Mouse (Mus musculus): ENCODE results near the gene Foxf1.
A peak's percentile ranks its signal among the peaks of the same experiment; 100 is the strongest.

Gene Foxf1

GRCm38 (mm10) chr8:121082218-121083092, 1.7 kb upstream of the Foxf1 start:
- peak; percentile 68 for DNase-seq (ENCODE audit: low read depth, low spot score)

- DNase-seq (ENCODE audit: low read depth, low spot score) = peak; percentile 90
Observed at GRCm38 (mm10) chr8:121083093-121083935, 872 bp upstream of the Foxf1 start.

DNA sequence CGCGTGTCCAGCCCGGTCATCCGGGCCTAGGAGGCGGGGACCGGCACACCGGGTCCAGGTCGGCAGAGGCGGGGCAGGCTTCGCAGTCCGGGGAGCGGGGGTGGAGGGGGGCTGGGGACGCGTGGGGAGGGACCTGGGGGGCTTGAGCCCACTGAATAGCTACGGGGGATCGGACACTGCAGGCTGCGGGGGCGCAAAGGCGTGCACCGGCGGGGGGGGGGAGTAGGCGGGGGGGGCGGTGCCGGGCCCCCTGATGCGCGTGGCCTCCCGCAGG, 313 bp upstream of the Foxf1 start:
- DNase-seq (ENCODE audit: low read depth, low spot score) = no peak

DNA sequence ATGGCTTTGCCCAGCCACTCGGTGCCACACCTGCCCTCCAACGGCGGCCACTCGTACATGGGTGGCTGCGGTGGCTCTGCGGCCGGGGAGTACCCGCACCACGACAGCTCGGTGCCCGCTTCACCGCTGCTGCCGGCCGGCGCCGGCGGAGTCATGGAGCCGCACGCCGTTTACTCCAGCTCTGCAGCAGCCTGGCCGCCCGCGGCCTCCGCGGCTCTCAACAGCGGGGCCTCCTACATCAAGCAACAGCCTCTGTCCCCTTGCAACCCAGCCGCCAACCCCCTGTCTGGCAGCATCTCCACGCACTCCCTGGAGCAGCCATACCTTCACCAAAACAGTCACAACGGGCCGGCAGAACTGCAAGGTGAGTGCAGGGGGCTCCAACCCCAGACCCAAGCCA, 825 bp downstream of the Foxf1 start:
- peak; percentile 61 for DNase-seq (ENCODE audit: low read depth, low spot score)

GRCm38 (mm10) chr8:121085561-121085960, 1.4 kb downstream of the Foxf1 start:
- DNase-seq (ENCODE audit: low read depth, low spot score) = no peak

DNA sequence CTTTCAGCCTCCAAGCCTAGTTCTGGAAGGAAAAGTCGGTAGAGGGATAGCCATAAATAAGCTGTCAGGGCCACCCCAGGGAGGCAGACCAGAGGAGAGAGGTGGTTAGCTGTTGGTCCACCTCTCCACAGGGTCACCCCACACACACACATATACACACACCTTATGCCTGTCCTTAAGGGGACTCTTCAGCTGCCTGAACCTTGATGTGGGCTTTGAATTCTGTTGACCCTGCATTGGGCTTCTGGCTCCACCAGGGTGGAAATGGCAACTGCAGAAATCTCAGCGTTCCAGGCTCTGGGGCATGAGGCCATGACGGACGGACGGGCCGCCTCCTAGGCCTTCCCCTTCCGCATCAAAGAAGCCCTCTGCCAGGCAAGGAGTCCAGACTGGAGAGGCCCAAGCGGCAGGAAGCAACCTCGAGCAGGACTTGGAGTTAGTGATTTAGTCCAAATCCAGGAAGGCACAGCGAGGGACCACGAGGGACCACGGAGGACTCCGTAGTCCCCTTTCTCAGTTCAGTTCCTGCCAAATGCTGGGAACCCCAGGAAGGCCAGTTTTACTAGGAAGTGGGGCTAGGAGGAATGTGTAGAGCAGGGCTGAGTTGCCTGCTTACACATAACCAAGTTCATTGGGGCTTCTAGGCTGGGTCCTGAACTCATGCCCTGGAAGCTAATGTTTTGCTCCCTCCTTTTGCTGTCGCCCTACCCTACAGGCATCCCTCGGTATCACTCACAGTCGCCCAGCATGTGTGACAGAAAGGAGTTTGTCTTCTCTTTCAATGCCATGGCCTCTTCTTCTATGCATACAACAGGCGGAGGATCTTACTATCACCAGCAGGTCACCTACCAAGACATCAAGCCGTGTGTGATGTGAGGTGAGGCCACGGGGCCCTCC, 2.1 kb downstream of the Foxf1 start:
- no peak for DNase-seq (ENCODE audit: low read depth, low spot score)

DNA sequence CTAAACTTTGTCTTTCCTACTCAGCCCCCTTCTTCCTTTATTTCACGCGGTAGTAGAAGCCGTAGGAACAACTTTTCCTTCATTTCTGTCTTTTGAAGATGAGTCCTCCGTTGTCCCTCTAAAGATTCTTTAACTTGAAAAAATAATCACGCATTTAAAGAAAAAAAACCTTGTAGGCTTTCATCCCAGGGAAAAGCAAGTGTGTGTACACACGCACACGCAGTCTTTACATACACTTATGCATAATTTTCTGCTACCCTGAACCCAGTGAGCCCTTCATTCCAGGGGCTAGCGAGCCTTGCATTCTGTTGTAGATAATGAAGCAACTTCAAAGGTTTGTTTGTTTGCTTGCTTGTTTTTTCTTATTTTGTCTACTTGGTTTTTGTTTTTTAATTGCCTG, 4.1 kb downstream of the Foxf1 start:
- DNase-seq (ENCODE audit: low read depth, low spot score) = no peak

- DNase-seq (ENCODE audit: low read depth, low spot score) = no peak
Observed at GRCm38 (mm10) chr8:121088871-121089630, 4.9 kb downstream of the Foxf1 start.

DNA sequence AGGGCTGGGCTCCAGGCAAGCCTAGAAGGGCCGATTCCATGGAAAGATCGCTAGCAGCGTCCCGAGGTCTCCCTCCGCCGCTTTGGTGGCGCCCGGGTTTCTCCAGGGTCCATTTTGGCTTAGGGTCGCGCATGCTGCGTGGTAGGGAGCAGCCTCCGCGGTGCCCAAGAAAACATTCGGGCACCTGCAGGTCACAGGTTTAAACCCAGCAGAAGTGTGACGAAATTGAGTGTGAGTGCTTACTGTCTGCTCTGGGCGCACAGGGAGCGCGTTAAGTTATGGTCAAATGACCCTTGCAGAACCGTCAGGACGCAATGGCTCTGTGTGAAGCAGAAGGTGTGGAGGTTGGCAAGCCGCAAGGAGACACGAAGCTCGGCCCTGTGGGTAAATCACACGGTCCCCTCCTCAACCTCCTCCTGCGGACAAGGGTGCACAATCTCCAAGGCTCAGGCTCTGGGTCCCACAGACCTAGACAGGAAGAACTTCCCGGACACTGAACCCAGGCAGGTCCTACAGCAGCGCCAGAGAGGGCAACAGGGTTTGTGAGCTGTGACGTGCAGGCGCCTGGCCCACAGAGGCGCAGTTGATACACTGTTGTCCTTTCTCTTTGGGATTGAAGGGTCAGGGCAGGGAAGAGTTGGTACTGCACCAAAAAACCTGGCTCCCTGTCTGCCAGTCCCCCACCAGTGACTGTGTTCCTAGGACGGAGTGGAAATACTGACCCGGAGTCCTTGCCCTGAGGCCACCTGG, 5.6 kb downstream of the Foxf1 start:
- peak; percentile 52 for DNase-seq (ENCODE audit: low read depth, low spot score)

DNA sequence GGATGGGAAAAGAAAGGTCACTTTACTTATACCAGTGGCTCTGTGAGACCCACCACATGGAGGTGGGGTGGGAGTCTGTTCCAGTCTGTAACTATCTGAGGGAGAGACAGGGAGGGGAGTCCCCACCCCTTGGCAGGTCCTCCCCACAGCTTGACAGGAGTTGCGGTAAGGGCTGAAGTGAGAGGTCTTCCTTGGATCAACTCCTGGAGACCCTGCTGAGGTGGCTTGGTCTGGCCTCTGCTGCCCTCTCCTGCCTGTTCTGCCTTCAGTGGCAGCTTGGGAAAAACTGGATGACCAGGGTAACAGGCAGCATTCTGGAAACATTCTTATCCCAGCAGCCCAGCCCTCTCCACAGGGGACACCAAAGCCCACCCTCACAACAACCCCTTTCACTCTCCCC, 6.5 kb downstream of the Foxf1 start:
- DNase-seq (ENCODE audit: low read depth, low spot score) = no peak

DNA sequence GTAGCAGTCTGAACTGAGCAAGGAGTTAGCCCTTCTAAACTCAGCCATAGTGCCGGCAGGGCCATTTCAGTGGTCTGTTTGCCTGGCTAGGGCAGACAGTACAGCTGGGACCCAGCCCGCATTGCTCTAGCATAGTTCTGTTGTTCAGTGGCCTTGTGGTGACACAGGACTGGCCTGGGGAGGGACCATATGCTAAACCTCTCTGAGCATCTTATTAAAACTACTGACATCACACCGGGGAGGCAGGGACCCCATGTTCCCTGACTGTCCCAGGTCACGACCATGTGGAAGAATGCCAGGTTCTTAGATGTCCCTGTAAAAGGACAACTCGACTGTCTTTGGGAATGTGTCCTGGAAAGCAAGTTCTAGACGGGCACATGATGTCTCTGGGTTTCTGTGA, 8.0 kb downstream of the Foxf1 start:
- DNase-seq (ENCODE audit: low read depth, low spot score) = no peak

DNA sequence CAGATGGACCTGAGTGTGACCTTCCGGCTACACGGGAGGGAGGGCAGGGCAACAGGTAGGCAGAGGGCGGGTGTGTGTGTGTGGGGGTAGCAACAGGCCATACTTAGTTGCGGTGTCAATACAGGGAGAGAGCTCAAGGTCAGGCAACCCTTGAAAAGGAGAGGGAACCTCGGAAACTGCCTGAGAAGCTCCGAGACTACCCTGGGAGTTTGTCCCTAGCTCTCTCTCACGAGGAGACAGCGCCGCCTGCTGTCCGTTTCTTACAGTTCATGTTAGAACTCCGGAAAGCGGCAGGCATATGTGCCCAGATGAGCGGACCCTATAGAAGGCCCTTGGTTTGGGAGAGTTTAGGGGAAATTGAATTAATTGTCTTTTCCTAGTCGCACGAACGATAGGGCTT, 8.4 kb downstream of the Foxf1 start:
- peak; percentile 87 for DNase-seq (ENCODE audit: low read depth, low spot score)

DNA sequence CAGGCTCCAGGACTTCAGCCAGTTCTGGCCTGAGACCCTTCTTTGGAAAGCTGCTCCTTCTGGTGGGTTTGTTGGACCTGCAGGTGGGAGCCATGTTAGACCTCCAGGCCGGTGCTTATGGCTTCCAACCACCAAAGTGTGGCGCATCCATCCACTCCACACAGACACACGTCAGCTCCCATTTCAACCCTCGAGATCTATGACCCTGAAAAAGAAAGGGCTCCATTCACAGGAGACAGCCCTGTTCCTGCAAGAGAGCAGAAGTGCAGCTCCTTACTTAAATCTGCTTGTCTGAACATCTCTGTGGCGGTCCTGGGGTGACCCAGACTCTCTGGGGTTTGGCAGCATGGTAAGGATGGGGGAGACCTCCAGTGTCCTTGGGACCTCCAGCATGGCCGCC, 9.3 kb downstream of the Foxf1 start:
- DNase-seq (ENCODE audit: low read depth, low spot score) = no peak

- DNase-seq (ENCODE audit: low read depth, low spot score) = peak; percentile 86
Observed at GRCm38 (mm10) chr8:121104049-121104818, 20.0 kb downstream of the Foxf1 start.

DNA sequence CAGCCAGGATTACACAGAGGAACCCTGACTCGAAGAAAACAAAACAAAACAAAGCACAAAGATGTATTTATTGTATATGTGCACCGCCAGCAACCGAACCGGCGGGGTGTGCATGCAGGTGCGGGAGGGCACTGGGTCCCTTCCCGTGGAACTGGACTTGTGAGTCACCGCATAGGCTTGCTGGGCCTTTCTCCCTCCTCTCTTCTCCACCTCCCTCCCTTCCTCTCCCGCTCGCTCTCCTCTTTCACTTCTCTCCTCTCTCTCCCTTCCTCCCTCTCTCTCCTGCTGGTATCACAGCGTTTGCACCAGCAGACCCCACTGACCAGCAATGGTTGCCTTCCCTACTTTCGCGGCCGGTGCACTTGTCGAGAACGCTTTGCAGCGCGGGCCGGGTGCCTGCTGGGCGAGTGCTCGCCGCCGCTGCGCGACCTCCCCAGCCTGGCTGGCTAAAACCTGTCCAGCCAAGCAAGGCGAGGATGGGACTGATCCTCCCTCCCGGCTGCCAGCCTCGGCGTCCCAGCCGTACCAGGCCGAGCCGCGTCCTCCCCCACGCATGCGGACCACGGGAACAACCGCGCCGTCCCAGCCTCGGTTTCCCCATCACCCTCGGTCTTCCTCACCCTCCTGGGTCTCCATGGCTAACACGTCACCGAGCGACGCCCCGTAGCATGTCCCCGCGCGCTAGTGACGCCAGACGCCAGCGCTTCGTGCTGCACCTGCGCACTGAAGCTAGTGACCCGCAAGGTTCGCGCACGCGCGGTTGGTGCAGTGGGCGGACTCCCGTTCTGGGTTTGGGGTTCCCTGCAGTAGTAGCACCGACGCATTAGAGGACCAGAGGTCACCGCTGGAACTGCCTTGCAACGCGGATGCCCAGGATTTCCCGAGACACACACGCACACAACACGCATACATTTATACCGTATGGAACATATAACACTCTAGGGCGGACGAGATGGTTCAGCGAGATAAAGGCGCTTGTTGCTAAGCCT, 23.8 kb downstream of the Foxf1 start, which contains the start of gene Mthfsd:
Gene Mthfsd (minus strand): TSS at position 725 of the 989 bp plus-strand sequence.
- DNase-seq (ENCODE audit: low read depth, low spot score) = peak; percentile 97

GRCm38 (mm10) chr8:121108657-121109056, 24.5 kb downstream of the Foxf1 start:
- DNase-seq (ENCODE audit: low read depth, low spot score) = no peak

DNA sequence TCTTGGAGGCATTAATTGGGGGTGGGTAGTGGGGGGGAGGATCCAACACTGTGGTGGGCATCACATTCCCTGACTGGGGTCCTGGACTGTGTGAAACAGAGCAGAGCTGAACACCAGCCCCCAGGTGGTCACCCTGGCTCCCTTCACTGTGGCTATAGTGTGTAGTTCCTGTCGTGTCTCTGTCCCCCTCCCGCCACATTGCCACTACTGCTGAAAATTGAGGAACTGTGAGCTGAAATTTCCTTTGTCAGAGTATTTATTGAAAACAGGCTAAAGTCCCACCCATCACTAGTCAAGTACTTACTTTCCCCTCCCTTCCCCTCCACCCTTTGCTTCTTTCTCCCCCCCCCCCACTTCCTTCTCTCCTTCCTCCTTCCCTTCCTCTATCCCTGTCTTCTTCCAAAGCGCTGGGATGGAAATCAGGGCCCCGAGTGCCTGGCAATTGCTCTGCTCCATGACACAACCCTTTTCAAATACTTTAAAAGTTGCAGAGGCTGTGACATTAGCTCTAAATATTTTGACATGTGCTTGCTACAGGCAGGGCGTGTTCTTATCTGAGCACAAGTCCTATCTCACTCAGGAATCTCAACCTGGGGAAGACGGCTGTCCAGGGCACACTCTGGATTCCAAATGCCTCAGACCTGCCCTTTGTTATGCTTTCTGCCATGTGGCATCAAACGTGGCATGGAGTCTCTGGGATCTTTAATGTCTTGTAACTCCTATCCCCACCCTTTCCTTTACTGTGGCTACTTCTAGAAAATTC, 27.1 kb downstream of the Foxf1 start:
- DNase-seq (ENCODE audit: low read depth, low spot score) = no peak

GRCm38 (mm10) chr8:121113261-121113660, 29.1 kb downstream of the Foxf1 start:
- peak; percentile 95 for DNase-seq (ENCODE audit: low read depth, low spot score)

All from ZHBTc4 (cell line).